Comparison of ENCODE assay signal across 18 mouse cellular contexts in genomic region chr9:67967011-67967410, GRCm38 (mm10).
DNase-seq lines count a peak whose midpoint lies in the region; TF ChIP-seq lines count a peak whose summit lies in the region.
"Had no signal": no experiment of that assay in that cellular context is flagged by ENCODE, and none has a peak within 500 bp of the region (broad histone marks: within the 10 kb centered on the region; RNA-seq: fewer than 3 reads in every experiment).

No protein-coding gene starts in this region.

- no peak for TF ChIP-seq POLR2A in lung, adult 2 months (IDR thresholded peaks at IDR 0.05; ENCODE audit: borderline replicate concordance, extremely low read depth, low read depth, low read length)

- no peak overlapping the region for H3K4me3 ChIP-seq in lung, adult 2 months (replicated peaks; ENCODE audit: extremely low read depth, low read depth, low read length)
- H3K4me3 ChIP-seq: embryonic facial prominence, embryonic 10.5 days; embryonic facial prominence, embryonic 12.5 days; forebrain, embryonic 13.5 days; forebrain, embryonic 15.5 days had no signal

- 50% methylated on average over 3 of the region's 3 CpGs for WGBS in lung, adult 2 months

- peak; percentile 8 to 34 for DNase-seq in lung, adult 18-20 months
- DNase-seq in lung, adult 2 months = no peak
- DNase-seq in lung, postnatal 25 days (ENCODE audit: low spot score) = peak; percentile 26
- DNase-seq in lung, postnatal 10 days = no peak
- DNase-seq in ZHBTc4 (ENCODE audit: low read depth, low spot score) = peak; percentile 23
- no peak for DNase-seq in kidney, postnatal 14 days
- DNase-seq: adrenal gland, adult 8-10 months; adrenal gland, postnatal 14 days; adrenal gland, postnatal 36 days; cerebellum, adult 11-12 months; cerebellum, adult 2 months; cerebellum, adult 9-10 months; cerebellum, postnatal 10 days; cerebellum, postnatal 25 days had no signal

- no peaks in the 10 kb centered on the region for H3K4me1 ChIP-seq in lung, adult 2 months (ENCODE audit: control insufficient read depth, insufficient read depth, low read length)
- H3K4me1 ChIP-seq: embryonic facial prominence, embryonic 10.5 days; embryonic facial prominence, embryonic 12.5 days had no signal

- no peak for TF ChIP-seq CTCF in lung, adult 2 months (IDR thresholded peaks at IDR 0.05; ENCODE audit: insufficient read depth, low read length)

Comparison
In these comparisons a context has a peak if more than half of its experiments do, and no peak if none do; other contexts are left out.
1. DNase-seq: peak in lung, adult 18-20 months (2 of 2), lung, postnatal 25 days (single experiment) and ZHBTc4 (single experiment); none in lung, adult 2 months (single experiment), lung, postnatal 10 days (single experiment) and kidney, postnatal 14 days (single experiment).